Mouse (Mus musculus): Measurements from ENCODE around the gene Zfp629.

- TF ChIP-seq EP300 (IDR thresholded peaks at IDR 0.05; ENCODE audit: low read depth): no peak
- no peak for TF ChIP-seq CTCF (IDR thresholded peaks at IDR 0.05; ENCODE audit: low read depth)
These were observed 26.7 kb downstream of the Zfp629 start for GRCm38 (mm10) chr7:127588901-127589300.

Data from heart, postnatal 0 days (tissue).